Mouse (Mus musculus): ENCODE data around the gene Fam78a.

- no peak for TF ChIP-seq EP300 (IDR thresholded peaks at IDR 0.05; ENCODE audit: low read depth)
- TF ChIP-seq CTCF (IDR thresholded peaks at IDR 0.05; ENCODE audit: low read depth) = no peak
Observed at GRCm38 (mm10) chr2:32084111-32084871, at the start of gene Fam78a.

Measured in heart, postnatal 0 days (tissue).